Mouse (Mus musculus): ENCODE measurements at regions not wholly inside any gene's neighbourhood (a gene's known extent, or its start where the extent isn't known, plus 50 kb on each side); places are given as distances from the start of the nearest gene placed in this dataset.
A peak's percentile ranks its signal among the peaks of the same experiment; 100 is the strongest.

GRCm38 (mm10) chr4:12781969-12782904 lies 610.4 kb upstream of the Fam92a start:
- ATAC-seq (ENCODE audit: insufficient number of reproducible peaks, insufficient read depth, low FRiP score, low TSS enrichment, low read depth), result peak; percentile 56; the same call in 1 of the 2 replicates
- no peak overlapping the region for H3K9ac ChIP-seq (replicated peaks)
- no peak overlapping the region for H3K4me3 ChIP-seq (replicated peaks)
- peak overlapping the region; percentile 41 for H3K27ac ChIP-seq
- no peaks in the 10 kb centered on the region for H3K9me3 ChIP-seq
- H3K27me3 ChIP-seq, result no peaks in the 10 kb centered on the region
- no peak overlapping the region for H3K4me2 ChIP-seq
- 52% methylated on average over 10 of the region's 10 CpGs for WGBS
- H3K4me1 ChIP-seq (replicated peaks), result peaks cover 20% of the 10 kb centered on the region
- no peaks in the 10 kb centered on the region for H3K36me3 ChIP-seq

GRCm38 (mm10) chr4:12780254-12780653 lies 608.4 kb upstream of the Fam92a start:
- no peak overlapping the region for H3K9ac ChIP-seq (replicated peaks)
- H3K27ac ChIP-seq, result no peak overlapping the region
- ATAC-seq (ENCODE audit: insufficient number of reproducible peaks, insufficient read depth, low FRiP score, low TSS enrichment, low read depth), result no peak
- H3K9me3 ChIP-seq, result no peaks in the 10 kb centered on the region
- H3K27me3 ChIP-seq, result no peaks in the 10 kb centered on the region
- no peaks in the 10 kb centered on the region for H3K36me3 ChIP-seq
- WGBS, result 95% methylated on average over 2 of the region's 2 CpGs
- H3K4me1 ChIP-seq (replicated peaks), result peaks cover 14% of the 10 kb centered on the region
- H3K4me3 ChIP-seq (replicated peaks), result no peak overlapping the region
- no peak overlapping the region for H3K4me2 ChIP-seq

- H3K36me3 ChIP-seq, result no peaks in the 10 kb centered on the region
- H3K4me3 ChIP-seq (replicated peaks), result no peak overlapping the region
- no peak overlapping the region for H3K4me2 ChIP-seq
- H3K4me1 ChIP-seq (replicated peaks), result peaks cover 20% of the 10 kb centered on the region
- no peaks in the 10 kb centered on the region for H3K9me3 ChIP-seq
- no peaks in the 10 kb centered on the region for H3K27me3 ChIP-seq
- WGBS, result 82% methylated on average over 1 of the region's 1 CpGs
- no peak overlapping the region for H3K27ac ChIP-seq
- no peak overlapping the region for H3K9ac ChIP-seq (replicated peaks)
- ATAC-seq (ENCODE audit: insufficient number of reproducible peaks, insufficient read depth, low FRiP score, low TSS enrichment, low read depth), result no peak
These were observed 607.4 kb upstream of the Fam92a start for GRCm38 (mm10) chr4:12779211-12779610.

GRCm38 (mm10) chr4:12778163-12778562 lies 606.3 kb upstream of the Fam92a start:
- H3K4me2 ChIP-seq, result no peak overlapping the region
- WGBS, result 72% methylated on average over 2 of the region's 2 CpGs
- no peaks in the 10 kb centered on the region for H3K27me3 ChIP-seq
- no peak overlapping the region for H3K4me3 ChIP-seq (replicated peaks)
- H3K9me3 ChIP-seq, result no peaks in the 10 kb centered on the region
- H3K9ac ChIP-seq (replicated peaks), result no peak overlapping the region
- H3K36me3 ChIP-seq, result no peaks in the 10 kb centered on the region
- no peak overlapping the region for H3K27ac ChIP-seq
- ATAC-seq (ENCODE audit: insufficient number of reproducible peaks, insufficient read depth, low FRiP score, low TSS enrichment, low read depth), result no peak
- H3K4me1 ChIP-seq (replicated peaks), result peaks cover 20% of the 10 kb centered on the region

GRCm38 (mm10) chr4:12776217-12776578 lies 604.4 kb upstream of the Fam92a start:
- 0 out of 2 replicates have a peak, but pooled peaks have one; percentile 56 for ATAC-seq (ENCODE audit: insufficient number of reproducible peaks, insufficient read depth, low FRiP score, low TSS enrichment, low read depth)
- Histone ChIP-seq H3K4me2 (no peak overlapping the region), H3K27ac (no peak overlapping the region), H3K36me3 (no peaks in the 10 kb centered on the region), H3K27me3 (no peaks in the 10 kb centered on the region), H3K9ac (replicated peaks) (no peak overlapping the region), H3K4me1 (replicated peaks) (peaks cover 14% of the 10 kb centered on the region; the same call in 1 of the 2 replicates), H3K9me3 (no peaks in the 10 kb centered on the region), H3K4me3 (replicated peaks) (no peak overlapping the region)
- WGBS, result 46% methylated on average over 2 of the region's 2 CpGs

- Histone ChIP-seq H3K4me1 (replicated peaks) (peaks cover 14% of the 10 kb centered on the region; the same call in 1 of the 2 replicates), H3K9ac (replicated peaks) (no peak overlapping the region), H3K36me3 (no peaks in the 10 kb centered on the region), H3K27ac (no peak overlapping the region), H3K4me2 (no peak overlapping the region), H3K4me3 (replicated peaks) (no peak overlapping the region), H3K27me3 (no peaks in the 10 kb centered on the region), H3K9me3 (no peaks in the 10 kb centered on the region)
- 35% methylated on average over 3 of the region's 3 CpGs for WGBS
- ATAC-seq (ENCODE audit: insufficient number of reproducible peaks, insufficient read depth, low FRiP score, low TSS enrichment, low read depth), result no peak; the same call in 1 of the 2 replicates
These were observed 603.9 kb upstream of the Fam92a start for GRCm38 (mm10) chr4:12775524-12776216.

- H3K9ac ChIP-seq (replicated peaks), result no peak overlapping the region
- WGBS, result 51% methylated on average over 4 of the region's 4 CpGs
- no peaks in the 10 kb centered on the region for H3K27me3 ChIP-seq
- H3K27ac ChIP-seq, result no peak overlapping the region; the same call in 1 of the 2 replicates
- H3K4me2 ChIP-seq, result no peak overlapping the region
- H3K4me3 ChIP-seq (replicated peaks), result no peak overlapping the region
- no peaks in the 10 kb centered on the region for H3K36me3 ChIP-seq
- H3K4me1 ChIP-seq (replicated peaks), result peaks cover 14% of the 10 kb centered on the region; the same call in 1 of the 2 replicates
- H3K9me3 ChIP-seq, result no peaks in the 10 kb centered on the region
- ATAC-seq (ENCODE audit: insufficient number of reproducible peaks, insufficient read depth, low FRiP score, low TSS enrichment, low read depth), result no peak
These were observed 603.3 kb upstream of the Fam92a start for GRCm38 (mm10) chr4:12775090-12775489.

GRCm38 (mm10) chr4:12774671-12775070 lies 602.9 kb upstream of the Fam92a start:
- no peaks in the 10 kb centered on the region for H3K36me3 ChIP-seq
- H3K4me2 ChIP-seq, result no peak overlapping the region
- ATAC-seq (ENCODE audit: insufficient number of reproducible peaks, insufficient read depth, low FRiP score, low TSS enrichment, low read depth), result no peak

GRCm38 (mm10) chr4:12773201-12773600 lies 601.4 kb upstream of the Fam92a start:
- Histone ChIP-seq H3K36me3 (no peaks in the 10 kb centered on the region), H3K4me1 (replicated peaks) (peaks cover 14% of the 10 kb centered on the region; the same call in 1 of the 2 replicates), H3K9me3 (no peaks in the 10 kb centered on the region), H3K4me2 (no peak overlapping the region), H3K4me3 (replicated peaks) (no peak overlapping the region), H3K27me3 (no peaks in the 10 kb centered on the region), H3K27ac (no peak overlapping the region), H3K9ac (replicated peaks) (no peak overlapping the region)
- ATAC-seq (ENCODE audit: insufficient number of reproducible peaks, insufficient read depth, low FRiP score, low TSS enrichment, low read depth), result no peak
- 79% methylated on average over 7 of the region's 7 CpGs for WGBS

More at GRCm38 (mm10) chr4:12774671-12775070, 602.9 kb upstream of the Fam92a start:
- no peak overlapping the region for H3K4me3 ChIP-seq (replicated peaks)
- no peak overlapping the region for H3K27ac ChIP-seq
- no peak overlapping the region for H3K9ac ChIP-seq (replicated peaks)
- 39% methylated on average over 5 of the region's 5 CpGs for WGBS
- H3K4me1 ChIP-seq (replicated peaks), result peaks cover 14% of the 10 kb centered on the region; the same call in 1 of the 2 replicates
- H3K9me3 ChIP-seq, result no peaks in the 10 kb centered on the region
- no peaks in the 10 kb centered on the region for H3K27me3 ChIP-seq

- Histone ChIP-seq H3K27ac (no peak overlapping the region), H3K4me1 (replicated peaks) (peaks cover 6% of the 10 kb centered on the region; the same call in 1 of the 2 replicates), H3K9me3 (no peaks in the 10 kb centered on the region), H3K4me3 (replicated peaks) (no peak overlapping the region), H3K36me3 (no peaks in the 10 kb centered on the region), H3K4me2 (no peak overlapping the region), H3K27me3 (no peaks in the 10 kb centered on the region), H3K9ac (replicated peaks) (no peak overlapping the region)
- WGBS, result 37% methylated on average over 5 of the region's 5 CpGs
- ATAC-seq (ENCODE audit: insufficient number of reproducible peaks, insufficient read depth, low FRiP score, low TSS enrichment, low read depth), result no peak
These were observed 598.4 kb upstream of the Fam92a start for GRCm38 (mm10) chr4:12770131-12770780.

- no peak overlapping the region for H3K4me3 ChIP-seq (replicated peaks)
- H3K27me3 ChIP-seq, result no peaks in the 10 kb centered on the region
- H3K36me3 ChIP-seq, result no peaks in the 10 kb centered on the region
- H3K4me1 ChIP-seq (replicated peaks), result no peaks in the 10 kb centered on the region
- no peak overlapping the region for H3K4me2 ChIP-seq
- H3K9me3 ChIP-seq, result no peaks in the 10 kb centered on the region
- no peak for ATAC-seq (ENCODE audit: insufficient number of reproducible peaks, insufficient read depth, low FRiP score, low TSS enrichment, low read depth)
- no peak overlapping the region for H3K27ac ChIP-seq
- no peak overlapping the region for H3K9ac ChIP-seq (replicated peaks)
These were observed 597.3 kb upstream of the Fam92a start for GRCm38 (mm10) chr4:12769092-12769491.

Measured in limb, embryonic 12.5 days (tissue).